8 mouse cellular contexts compared by ENCODE assay signal in the genomic region with DNA sequence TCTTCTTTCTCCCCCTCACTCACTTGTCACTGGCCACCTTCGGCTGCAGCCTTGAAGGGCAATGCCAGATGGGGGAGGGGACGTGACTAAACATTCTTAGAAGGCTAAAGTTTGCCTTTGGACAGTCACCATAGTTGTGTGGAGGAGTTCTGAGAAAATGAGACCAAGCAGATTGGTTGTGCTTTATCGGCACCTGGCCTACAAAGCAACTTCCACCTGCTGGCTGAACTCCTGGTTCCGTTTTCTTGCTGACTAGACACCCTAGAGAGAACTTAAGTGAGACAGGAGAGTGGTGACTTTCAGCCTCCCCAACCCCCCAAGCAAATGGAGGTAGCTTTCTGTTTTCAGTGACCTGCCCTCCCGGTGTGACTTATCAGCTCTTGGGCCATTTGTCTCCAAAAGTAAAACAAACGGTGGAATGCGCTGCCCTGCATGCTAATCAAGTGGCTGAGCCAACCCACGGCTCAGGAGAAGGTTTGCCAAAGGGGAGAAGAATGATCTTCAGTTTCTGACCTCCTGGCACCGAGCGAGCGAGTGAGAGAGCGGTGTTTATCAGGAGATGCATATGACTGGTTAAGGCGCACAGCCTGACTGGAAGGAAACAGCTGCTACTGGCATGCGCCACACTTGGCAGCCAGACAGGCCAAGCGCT. TPM values are rescaled to one million over a fixed set of nuclear protein-coding genes. Genes with fewer than 3 reads are reported as not detected.
DNase-seq lines count a peak whose midpoint lies in the region; ATAC-seq lines count a peak whose summit lies in the region.

No protein-coding gene starts in this region.

- peak overlapping the region; percentile 12 for H3K4me3 ChIP-seq in embryonic facial prominence, embryonic 15.5 days (replicated peaks)
- H3K4me3 ChIP-seq in heart, embryonic 10.5 days: peak overlapping the region; percentile 54
- peak overlapping the region; percentile 24 for H3K4me3 ChIP-seq in kidney, embryonic 15.5 days (replicated peaks)
- peak overlapping the region; percentile 21 for H3K4me3 ChIP-seq in limb, embryonic 15.5 days
- H3K4me3 ChIP-seq in midbrain, embryonic 15.5 days: no peak overlapping the region

- peaks cover 13% of the 10 kb centered on the region for H3K4me1 ChIP-seq in embryonic facial prominence, embryonic 15.5 days
- peaks cover 24% of the 10 kb centered on the region for H3K4me1 ChIP-seq in heart, embryonic 10.5 days
- peaks cover 20% of the 10 kb centered on the region for H3K4me1 ChIP-seq in kidney, embryonic 15.5 days
- H3K4me1 ChIP-seq in limb, embryonic 15.5 days: peaks cover 12% of the 10 kb centered on the region
- H3K4me1 ChIP-seq in midbrain, embryonic 15.5 days: no peaks in the 10 kb centered on the region

- H3K27me3 ChIP-seq in embryonic facial prominence, embryonic 15.5 days: no peaks in the 10 kb centered on the region
- H3K27me3 ChIP-seq in heart, embryonic 10.5 days (ENCODE audit: insufficient read depth, poor library complexity, severe bottlenecking): no peaks in the 10 kb centered on the region
- H3K27me3 ChIP-seq in kidney, embryonic 15.5 days: no peaks in the 10 kb centered on the region
- no peaks in the 10 kb centered on the region for H3K27me3 ChIP-seq in limb, embryonic 15.5 days
- no peaks in the 10 kb centered on the region for H3K27me3 ChIP-seq in midbrain, embryonic 15.5 days (replicated peaks)

- DNase-seq in retina, postnatal 1 day: peak; percentile 35
- no peak for DNase-seq in retina, embryonic 14.5 days (ENCODE audit: low spot score)
- DNase-seq in heart, embryonic 10.5 days (ENCODE audit: low spot score): peak; percentile 85
- DNase-seq in spleen, postnatal 4 days (ENCODE audit: low spot score in 2 of 2): peak; percentile 57 to 71

- peak; percentile 77; the same call in 1 of the 2 replicates for ATAC-seq in embryonic facial prominence, embryonic 15.5 days (ENCODE audit: insufficient number of reproducible peaks, low FRiP score, low TSS enrichment, low read depth)
- peak; percentile 86 for ATAC-seq in kidney, embryonic 15.5 days (replicated peaks; ENCODE audit: low FRiP score)
- 0 out of 2 replicates have a peak, but pooled peaks have one; percentile 58 for ATAC-seq in limb, embryonic 15.5 days (ENCODE audit: insufficient number of reproducible peaks, low FRiP score, low TSS enrichment, low read depth)
- 0 out of 2 replicates have a peak, but pooled peaks have one; percentile 58 for ATAC-seq in midbrain, embryonic 15.5 days (replicated peaks)

- no peak overlapping the region for H3K9ac ChIP-seq in embryonic facial prominence, embryonic 15.5 days
- no peak overlapping the region for H3K9ac ChIP-seq in kidney, embryonic 15.5 days
- H3K9ac ChIP-seq in limb, embryonic 15.5 days: no peak overlapping the region
- H3K9ac ChIP-seq in midbrain, embryonic 15.5 days: no peak overlapping the region

- H3K36me3 ChIP-seq in embryonic facial prominence, embryonic 15.5 days: no peaks in the 10 kb centered on the region
- no peaks in the 10 kb centered on the region for H3K36me3 ChIP-seq in heart, embryonic 10.5 days
- H3K36me3 ChIP-seq in kidney, embryonic 15.5 days: no peaks in the 10 kb centered on the region
- no peaks in the 10 kb centered on the region for H3K36me3 ChIP-seq in limb, embryonic 15.5 days
- H3K36me3 ChIP-seq in midbrain, embryonic 15.5 days (replicated peaks): no peaks in the 10 kb centered on the region

- 14% methylated on average over 15 of the region's 15 CpGs for WGBS in embryonic facial prominence, embryonic 15.5 days
- 2% methylated on average over 15 of the region's 15 CpGs for WGBS in heart, embryonic 10.5 days
- 3% methylated on average over 15 of the region's 15 CpGs for WGBS in kidney, embryonic 15.5 days
- WGBS in limb, embryonic 15.5 days: 5% methylated on average over 15 of the region's 15 CpGs
- WGBS in midbrain, embryonic 15.5 days: 22% methylated on average over 15 of the region's 15 CpGs

- no peaks in the 10 kb centered on the region for H3K9me3 ChIP-seq in embryonic facial prominence, embryonic 15.5 days (replicated peaks)
- H3K9me3 ChIP-seq in heart, embryonic 10.5 days: no peaks in the 10 kb centered on the region
- no peaks in the 10 kb centered on the region for H3K9me3 ChIP-seq in kidney, embryonic 15.5 days (replicated peaks)
- H3K9me3 ChIP-seq in limb, embryonic 15.5 days: no peaks in the 10 kb centered on the region; the same call in 1 of the 2 replicates
- H3K9me3 ChIP-seq in midbrain, embryonic 15.5 days: no peaks in the 10 kb centered on the region

- H3K27ac ChIP-seq in embryonic facial prominence, embryonic 15.5 days (replicated peaks): no peak overlapping the region
- peak overlapping the region; percentile 77 for H3K27ac ChIP-seq in heart, embryonic 10.5 days
- H3K27ac ChIP-seq in kidney, embryonic 15.5 days: 0 out of 2 replicates have a peak overlapping the region, but pooled peaks have one; percentile 37
- 0 out of 2 replicates have a peak overlapping the region, but pooled peaks have one; percentile 28 for H3K27ac ChIP-seq in limb, embryonic 15.5 days
- no peak overlapping the region for H3K27ac ChIP-seq in midbrain, embryonic 15.5 days

- H3K4me2 ChIP-seq in embryonic facial prominence, embryonic 15.5 days (replicated peaks): peak overlapping the region; percentile 33
- peak overlapping the region; percentile 55 for H3K4me2 ChIP-seq in kidney, embryonic 15.5 days
- peak overlapping the region; percentile 41 for H3K4me2 ChIP-seq in limb, embryonic 15.5 days
- 0 out of 2 replicates have a peak overlapping the region, but pooled peaks have one; percentile 14 for H3K4me2 ChIP-seq in midbrain, embryonic 15.5 days

RNA-seq across cellular contexts. Expression of gene Rasgrp3, which starts 29.4 kb away (rescaled TPM):
- polyA plus RNA-seq in embryonic facial prominence, embryonic 15.5 days (2015; fragmentation: Nextera tagmentation; extraction: Ambion mirVana): 10.8 and 12.0 TPM in 2 replicates
- 15.4 and 18.5 TPM in 2 replicates for polyA plus RNA-seq in heart, embryonic 10.5 days (2016; fragmentation: Nextera tagmentation; extraction: Ambion mirVana)
- polyA plus RNA-seq in kidney, embryonic 15.5 days (2015; fragmentation: Nextera tagmentation; extraction: Ambion mirVana): 22.8 and 26.7 TPM in 2 replicates
- 14.6 and 14.7 TPM in 2 replicates for polyA plus RNA-seq in limb, embryonic 15.5 days (2015; fragmentation: Nextera tagmentation; extraction: Ambion mirVana)
- 5.4 and 5.9 TPM in 2 replicates for polyA plus RNA-seq in midbrain, embryonic 15.5 days (2015; fragmentation: Nextera tagmentation; extraction: Ambion mirVana)

Comparison
In these comparisons a context has a peak if more than half of its experiments do, and no peak if none do; other contexts are left out.
1. H3K27ac ChIP-seq: peak in heart, embryonic 10.5 days (single experiment), kidney, embryonic 15.5 days (single experiment) and limb, embryonic 15.5 days (single experiment); none in embryonic facial prominence, embryonic 15.5 days (single experiment) and midbrain, embryonic 15.5 days (single experiment).
2. Peak in every context shown above with its lines, with median percentiles within 50 percentile points of each other: ATAC-seq and H3K4me2 ChIP-seq.